Mouse (Mus musculus) WW6 (cell line): ENCODE data around the gene Hoxd8.

ENCODE experiments used
- DNase-seq: peaks from one replicate; pipeline ENCODE4 v3.0.0-alpha.2; 2013; ENCODE audit warnings: low read depth, low spot score

Gene Hoxd8

GRCm38 (mm10) chr2:74669650-74670235 is 34.7 kb upstream of the Hoxd8 start:
- DNase-seq = no peak

- no peak for DNase-seq
Measured at GRCm38 (mm10) chr2:74670632-74671188, 33.7 kb upstream of the Hoxd8 start.

GRCm38 (mm10) chr2:74671847-74672246 is 32.6 kb upstream of the Hoxd8 start:
- DNase-seq = no peak

GRCm38 (mm10) chr2:74672481-74673362 is 31.7 kb upstream of the Hoxd8 start:
- DNase-seq = no peak

GRCm38 (mm10) chr2:74673835-74674425 is 30.5 kb upstream of the Hoxd8 start:
- DNase-seq = no peak

GRCm38 (mm10) chr2:74674881-74675665 is 29.3 kb upstream of the Hoxd8 start, which contains the start of gene Hoxd12:
Hoxd12 (plus strand) TSS chr2:74675013.
- no peak for DNase-seq

- DNase-seq = no peak
Measured at GRCm38 (mm10) chr2:74675666-74676282, 28.6 kb upstream of the Hoxd8 start.

GRCm38 (mm10) chr2:74676376-74677052 is 27.9 kb upstream of the Hoxd8 start:
- no peak for DNase-seq

- DNase-seq = no peak
Measured at GRCm38 (mm10) chr2:74677106-74677505, 27.3 kb upstream of the Hoxd8 start.

GRCm38 (mm10) chr2:74678891-74679595 is 25.4 kb upstream of the Hoxd8 start, which contains the start of gene Hoxd11:
Hoxd11 (plus strand) TSS chr2:74679557.
- no peak for DNase-seq

GRCm38 (mm10) chr2:74679596-74679971 is 24.8 kb upstream of the Hoxd8 start:
- no peak for DNase-seq

- no peak for DNase-seq
Measured at GRCm38 (mm10) chr2:74679980-74680379, 24.4 kb upstream of the Hoxd8 start.

- DNase-seq = no peak
Measured at GRCm38 (mm10) chr2:74680561-74681398, 23.6 kb upstream of the Hoxd8 start.

GRCm38 (mm10) chr2:74681594-74682531 is 22.6 kb upstream of the Hoxd8 start:
- DNase-seq = no peak

- no peak for DNase-seq
Measured at GRCm38 (mm10) chr2:74682796-74683195, 21.6 kb upstream of the Hoxd8 start.

- DNase-seq = no peak
Measured at GRCm38 (mm10) chr2:74683471-74683951, 20.9 kb upstream of the Hoxd8 start.

- no peak for DNase-seq
Measured at GRCm38 (mm10) chr2:74684106-74684505, 20.3 kb upstream of the Hoxd8 start.
